Mouse (Mus musculus) thymus, postnatal 36 days (tissue): ENCODE results near the gene Prkcb.

Experiments
- DNase-seq, 2 experiments: peaks; one replicate each; pipeline ENCODE4 v3.0.0; 2022; ENCODE audit warnings: mixed read lengths in 2 of 2

Prkcb gene

GRCm38 (mm10) chr7:122376845-122377244, 88.3 kb downstream of the Prkcb start:
- DNase-seq, result no peak

- DNase-seq, result no peak
These were observed 89.4 kb downstream of the Prkcb start for GRCm38 (mm10) chr7:122377967-122378366.

- no peak for DNase-seq
These were observed 89.9 kb downstream of the Prkcb start for GRCm38 (mm10) chr7:122378473-122378872.

- no peak for DNase-seq
These were observed 90.7 kb downstream of the Prkcb start for GRCm38 (mm10) chr7:122379292-122379691.

GRCm38 (mm10) chr7:122380336-122381130, 92.0 kb downstream of the Prkcb start:
- DNase-seq, result no peak

- DNase-seq, result peak; percentile 43 to 56
These were observed 93.0 kb downstream of the Prkcb start for GRCm38 (mm10) chr7:122381560-122381959.

GRCm38 (mm10) chr7:122383260-122383659, 94.7 kb downstream of the Prkcb start:
- no peak for DNase-seq

GRCm38 (mm10) chr7:122384891-122385290, 96.3 kb downstream of the Prkcb start:
- DNase-seq, result no peak

GRCm38 (mm10) chr7:122386567-122386966, 98.0 kb downstream of the Prkcb start:
- no peak for DNase-seq

GRCm38 (mm10) chr7:122387896-122388295, 99.3 kb downstream of the Prkcb start:
- peak; percentile 66 to 78 for DNase-seq

GRCm38 (mm10) chr7:122388858-122389257, 100.3 kb downstream of the Prkcb start:
- DNase-seq, result no peak

- peak in 1 of 2 experiments; percentile 23 for DNase-seq
These were observed 101.1 kb downstream of the Prkcb start for GRCm38 (mm10) chr7:122389633-122390032.

GRCm38 (mm10) chr7:122390200-122390599, 101.6 kb downstream of the Prkcb start:
- DNase-seq, result peak; percentile 52 to 74

- DNase-seq, result peak in 1 of 2 experiments; percentile 24
These were observed 102.1 kb downstream of the Prkcb start for GRCm38 (mm10) chr7:122390683-122391082.

GRCm38 (mm10) chr7:122391382-122391781, 102.8 kb downstream of the Prkcb start:
- peak; percentile 41 to 52 for DNase-seq

- peak; percentile 37 to 64 for DNase-seq
These were observed 105.4 kb downstream of the Prkcb start for GRCm38 (mm10) chr7:122393964-122394363.

GRCm38 (mm10) chr7:122395159-122395975, 106.8 kb downstream of the Prkcb start:
- no peak for DNase-seq

GRCm38 (mm10) chr7:122395976-122396315, 107.4 kb downstream of the Prkcb start:
- no peak for DNase-seq

GRCm38 (mm10) chr7:122397699-122398098, 109.1 kb downstream of the Prkcb start:
- no peak for DNase-seq

GRCm38 (mm10) chr7:122402041-122402440, 113.5 kb downstream of the Prkcb start:
- DNase-seq, result no peak

- DNase-seq, result no peak
These were observed 114.8 kb downstream of the Prkcb start for GRCm38 (mm10) chr7:122403343-122403742.

- peak; percentile 36 to 50 for DNase-seq
These were observed 116.2 kb downstream of the Prkcb start for GRCm38 (mm10) chr7:122404571-122405393.

- DNase-seq, result no peak
These were observed 118.1 kb downstream of the Prkcb start for GRCm38 (mm10) chr7:122406625-122407024.
